In genomic region chr2:130068228-130068627, GRCm38 (mm10) we compare ENCODE assay signal across 10 mouse cellular contexts. TPM values are rescaled to one million over a fixed set of nuclear protein-coding genes. Genes with fewer than 3 reads are reported as not detected.
DNase-seq lines count a peak whose midpoint lies in the region.
"Had no signal": no experiment of that assay in that cellular context is flagged by ENCODE, and none has a peak within 500 bp of the region (broad histone marks: within the 10 kb centered on the region; RNA-seq: fewer than 3 reads in every experiment).

No protein-coding gene starts in this region.

- peak; percentile 34 for DNase-seq in adrenal gland, adult 2 months
- no peak for DNase-seq in adrenal gland, adult 18-20 months (ENCODE audit: low spot score in 2 of 2)
- DNase-seq in kidney, postnatal 14 days, result peak; percentile 39
- DNase-seq in kidney, adult 11 months, result no peak
- DNase-seq in MN1 (ENCODE audit: low spot score), result peak; percentile 25
- DNase-seq in fibroblast of lung, adult 2 months (ENCODE audit: low read depth), result peak; percentile 8
- peak; percentile 80 for DNase-seq in retina, embryonic 14.5 days (ENCODE audit: low spot score)
- DNase-seq in gastrocnemius, adult 18-20 months (ENCODE audit: low spot score), result no peak

RNA-seq across cellular contexts. Expression of gene Tgm6, which starts 44.0 kb away (rescaled TPM):
- total RNA-seq in adrenal gland, adult 2 months (2021), result not detected
- polyA plus RNA-seq in adrenal gland, adult 2 months (2012; rRNA removed), result not detected in 2 replicates
- not detected for total RNA-seq in adrenal gland, adult 18-20 months (2021)
- not detected for total RNA-seq in gastrocnemius, adult 18-20 months (2021)
- polyA plus RNA-seq: C2C12; liver, embryonic 16.5 days had no signal

RNA-seq across cellular contexts. Expression of gene Tgm3, which starts 56.1 kb away (rescaled TPM):
- total RNA-seq in adrenal gland, adult 2 months (2021), result 1 to 10 TPM in 1 of 2 experiments, under 1 TPM in 1; 0.48 to 3.3 TPM
- polyA plus RNA-seq in adrenal gland, adult 2 months (2012; rRNA removed), result 0.65 and 1.2 TPM in 2 replicates
- total RNA-seq in adrenal gland, adult 18-20 months (2021), result 1 to 10 TPM in 1 of 2 experiments, under 1 TPM in 1; 0.10 to 5.3 TPM
- total RNA-seq in gastrocnemius, adult 18-20 months (2021), result not detected
- polyA plus RNA-seq: C2C12; liver, embryonic 16.5 days had no signal

Comparison
In these comparisons a context has a peak if more than half of its experiments do, and no peak if none do; other contexts are left out.
1. DNase-seq: peak in adrenal gland, adult 2 months (single experiment), kidney, postnatal 14 days (single experiment), MN1 (single experiment), fibroblast of lung, adult 2 months (single experiment) and retina, embryonic 14.5 days (single experiment); none in adrenal gland, adult 18-20 months (0 of 2), kidney, adult 11 months (single experiment) and gastrocnemius, adult 18-20 months (single experiment).